Mouse (Mus musculus): ENCODE results near the gene Traf3ip3. TPM values are rescaled to one million over a fixed set of nuclear protein-coding genes. Genes with fewer than 3 reads are reported as not detected.

Gene Traf3ip3
- polyA plus RNA-seq (2012; rRNA removed): 128 and 142 TPM in 2 replicates

DNA sequence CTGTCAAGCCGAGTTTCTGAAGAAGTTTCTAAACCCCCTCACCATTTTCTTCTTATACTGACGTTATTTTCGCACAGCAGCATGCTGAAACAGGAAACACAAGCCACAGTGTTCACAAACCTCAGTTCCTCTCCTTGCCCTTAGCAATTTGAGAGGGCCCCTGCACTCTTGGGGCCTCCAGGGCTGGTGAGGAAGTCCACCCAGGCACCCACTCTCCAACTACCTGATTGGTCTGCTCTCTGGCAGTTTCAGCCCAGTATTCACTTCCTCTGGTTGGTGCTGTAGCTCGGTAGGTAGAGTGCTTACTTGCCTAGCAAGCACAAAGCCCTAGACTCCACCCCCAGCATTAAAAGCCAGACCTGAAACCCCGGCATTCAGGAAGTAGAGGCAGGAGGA is at the start of gene Traf3ip3:
Traf3ip3 (minus strand) TSS at position 321 of the 396 bp plus-strand sequence.
- Histone ChIP-seq H3K27ac (ENCODE audit: control insufficient read depth, insufficient read depth, low read length) (peak within 1 kb of the TSS; percentile 99), H3K36me3 (ENCODE audit: control insufficient read depth, insufficient read depth, low read length) (peaks cover 27% of the 10 kb centered on the region), H3K4me3 (ENCODE audit: control insufficient read depth, insufficient read depth, low read length) (peak within 1 kb of the TSS; percentile 62), H3K27me3 (ENCODE audit: control insufficient read depth, insufficient read depth, low read length) (no peaks in the 10 kb centered on the region), H3K4me1 (replicated peaks; ENCODE audit: control insufficient read depth, insufficient read depth, low read length) (peaks cover 25% of the 10 kb centered on the region)
- 8% methylated on average over 5 of the region's 5 CpGs for WGBS
- TF ChIP-seq POLR2A (IDR thresholded peaks at IDR 0.05; ENCODE audit: control insufficient read depth, extremely low read depth, insufficient read depth, low read length, poor library complexity) (peak; percentile 75; the same call in 1 of the 2 replicates), CTCF (IDR thresholded peaks at IDR 0.05; ENCODE audit: borderline replicate concordance, control insufficient read depth, extremely low read depth, insufficient read depth, low read length, poor library complexity) (no peak)
- DNase-seq: peak; percentile 84

DNA sequence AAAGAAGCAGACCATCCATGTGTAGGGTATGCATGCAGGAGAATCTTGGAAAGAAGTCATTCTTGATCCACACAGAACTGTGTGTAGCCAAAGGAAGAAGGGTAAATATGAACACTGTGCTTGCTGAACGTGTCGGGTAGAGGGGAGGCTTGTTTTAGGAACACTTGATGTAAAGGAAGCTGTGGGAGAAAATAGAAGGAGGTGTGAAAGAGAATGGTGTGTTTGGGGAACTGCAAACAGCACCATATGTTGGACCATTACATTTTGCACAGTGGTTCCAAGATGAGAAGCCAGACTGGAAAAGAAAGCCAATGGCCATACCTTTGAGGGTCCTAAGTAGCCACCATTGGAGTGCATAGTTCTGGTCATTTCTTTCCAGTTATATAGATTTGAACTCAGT is 48.5 kb upstream of the Traf3ip3 start:
- no peak overlapping the region for H3K27ac ChIP-seq (ENCODE audit: control insufficient read depth, insufficient read depth, low read length)
- no peaks in the 10 kb centered on the region for H3K36me3 ChIP-seq (ENCODE audit: control insufficient read depth, insufficient read depth, low read length)
- no peak for DNase-seq
- no peaks in the 10 kb centered on the region for H3K27me3 ChIP-seq (ENCODE audit: control insufficient read depth, insufficient read depth, low read length)
- 83% methylated on average over 2 of the region's 2 CpGs for WGBS
- H3K4me3 ChIP-seq (ENCODE audit: control insufficient read depth, insufficient read depth, low read length): no peak overlapping the region
- 0 out of 2 replicates have a peak, but pooled peaks cover 2% of the 10 kb centered on the region for H3K4me1 ChIP-seq (replicated peaks; ENCODE audit: control insufficient read depth, insufficient read depth, low read length)
- TF ChIP-seq POLR2A (IDR thresholded peaks at IDR 0.05; ENCODE audit: control insufficient read depth, extremely low read depth, insufficient read depth, low read length, poor library complexity) (no peak), CTCF (IDR thresholded peaks at IDR 0.05; ENCODE audit: borderline replicate concordance, control insufficient read depth, extremely low read depth, insufficient read depth, low read length, poor library complexity) (no peak)

DNA sequence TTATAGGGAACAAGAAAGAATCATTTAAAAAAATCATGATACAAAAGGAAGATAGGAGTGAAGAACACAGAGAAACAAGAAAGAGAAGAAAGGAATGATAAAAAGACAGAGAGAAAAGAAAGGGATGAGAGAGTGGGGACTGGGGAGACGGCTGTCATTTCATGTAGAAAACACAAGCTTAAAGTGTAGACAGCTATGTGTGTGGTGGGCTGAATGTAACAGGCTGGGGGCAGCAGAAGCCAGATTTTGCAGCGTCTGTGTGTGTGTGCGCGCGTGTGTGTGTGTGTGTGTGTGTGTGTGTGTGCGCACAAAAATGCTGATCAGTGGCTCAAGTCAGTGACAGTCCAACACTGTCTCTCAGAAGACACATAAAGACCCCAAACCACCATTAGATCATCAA is 42.7 kb upstream of the Traf3ip3 start:
- TF ChIP-seq CTCF (IDR thresholded peaks at IDR 0.05; ENCODE audit: borderline replicate concordance, control insufficient read depth, extremely low read depth, insufficient read depth, low read length, poor library complexity) (no peak), POLR2A (IDR thresholded peaks at IDR 0.05; ENCODE audit: control insufficient read depth, extremely low read depth, insufficient read depth, low read length, poor library complexity) (no peak)
- peaks cover 11% of the 10 kb centered on the region for H3K4me1 ChIP-seq (replicated peaks; ENCODE audit: control insufficient read depth, insufficient read depth, low read length)
- WGBS: 93% methylated on average over 6 of the region's 6 CpGs
- H3K27me3 ChIP-seq (ENCODE audit: control insufficient read depth, insufficient read depth, low read length): no peaks in the 10 kb centered on the region
- H3K27ac ChIP-seq (ENCODE audit: control insufficient read depth, insufficient read depth, low read length): no peak overlapping the region
- DNase-seq: no peak
- no peak overlapping the region for H3K4me3 ChIP-seq (ENCODE audit: control insufficient read depth, insufficient read depth, low read length)
- peaks cover 13% of the 10 kb centered on the region for H3K36me3 ChIP-seq (ENCODE audit: control insufficient read depth, insufficient read depth, low read length)

DNA sequence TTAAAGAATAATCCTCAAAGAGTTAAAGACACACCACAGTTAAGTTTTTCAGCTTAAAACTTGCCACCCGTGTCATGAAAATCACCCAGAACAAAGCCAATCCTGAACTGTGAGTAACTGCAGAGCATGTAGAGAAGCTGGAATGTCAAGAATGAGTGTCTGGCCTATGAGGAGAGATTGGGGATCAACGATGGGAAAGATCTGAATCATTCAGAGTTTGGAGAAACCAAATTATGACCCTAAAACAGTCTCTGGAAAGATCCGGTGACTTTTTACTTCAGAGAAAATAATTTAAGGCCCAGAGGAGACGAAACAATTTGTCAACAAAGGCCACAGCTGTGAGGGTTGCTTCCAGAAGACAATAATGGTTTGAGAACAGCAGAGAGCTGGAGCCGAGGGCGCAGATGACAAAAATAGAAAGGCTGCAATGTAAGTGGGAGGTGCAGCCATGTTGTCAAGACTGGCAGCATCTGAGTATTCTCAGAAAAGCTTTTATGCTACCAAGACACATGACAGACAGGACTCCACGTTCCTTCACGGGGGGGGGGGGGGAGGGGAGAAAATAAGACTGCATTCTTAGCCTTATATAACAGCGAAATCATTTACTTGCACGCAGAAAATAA is 42.2 kb upstream of the Traf3ip3 start:
- H3K27ac ChIP-seq (ENCODE audit: control insufficient read depth, insufficient read depth, low read length): no peak overlapping the region
- no peak for DNase-seq

DNA sequence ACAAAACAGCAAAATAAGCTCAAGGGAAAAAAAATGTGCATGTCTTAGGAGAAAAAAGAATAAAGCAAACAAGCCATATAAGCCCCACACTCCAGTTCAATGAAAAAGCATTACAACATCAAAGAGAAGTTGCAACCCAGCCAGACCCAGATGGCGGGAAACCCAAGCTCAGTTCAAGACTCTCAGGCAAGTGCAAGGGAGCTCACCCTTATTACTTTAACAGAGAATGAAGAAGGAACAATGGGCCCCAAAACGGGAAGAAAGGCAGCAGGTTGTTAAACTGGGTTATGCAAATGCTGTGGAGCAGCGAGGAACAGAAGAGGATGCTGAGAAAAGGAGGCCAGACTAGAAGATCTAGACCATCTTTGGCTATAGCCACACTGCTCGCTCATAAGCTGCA is 41.4 kb upstream of the Traf3ip3 start:
- 35% methylated on average over 4 of the region's 4 CpGs for WGBS
- TF ChIP-seq POLR2A (IDR thresholded peaks at IDR 0.05; ENCODE audit: control insufficient read depth, extremely low read depth, insufficient read depth, low read length, poor library complexity): no peak
- no peak for TF ChIP-seq CTCF (IDR thresholded peaks at IDR 0.05; ENCODE audit: borderline replicate concordance, control insufficient read depth, extremely low read depth, insufficient read depth, low read length, poor library complexity)
- DNase-seq: no peak

More for the DNA sequence above, 42.2 kb upstream of the Traf3ip3 start:
- H3K36me3 ChIP-seq (ENCODE audit: control insufficient read depth, insufficient read depth, low read length): peaks cover 13% of the 10 kb centered on the region
- peaks cover 11% of the 10 kb centered on the region for H3K4me1 ChIP-seq (replicated peaks; ENCODE audit: control insufficient read depth, insufficient read depth, low read length)
- no peaks in the 10 kb centered on the region for H3K27me3 ChIP-seq (ENCODE audit: control insufficient read depth, insufficient read depth, low read length)
- H3K4me3 ChIP-seq (ENCODE audit: control insufficient read depth, insufficient read depth, low read length): no peak overlapping the region
- TF ChIP-seq CTCF (IDR thresholded peaks at IDR 0.05; ENCODE audit: borderline replicate concordance, control insufficient read depth, extremely low read depth, insufficient read depth, low read length, poor library complexity) (no peak), POLR2A (IDR thresholded peaks at IDR 0.05; ENCODE audit: control insufficient read depth, extremely low read depth, insufficient read depth, low read length, poor library complexity) (no peak)
- WGBS: 79% methylated on average over 10 of the region's 10 CpGs

DNA sequence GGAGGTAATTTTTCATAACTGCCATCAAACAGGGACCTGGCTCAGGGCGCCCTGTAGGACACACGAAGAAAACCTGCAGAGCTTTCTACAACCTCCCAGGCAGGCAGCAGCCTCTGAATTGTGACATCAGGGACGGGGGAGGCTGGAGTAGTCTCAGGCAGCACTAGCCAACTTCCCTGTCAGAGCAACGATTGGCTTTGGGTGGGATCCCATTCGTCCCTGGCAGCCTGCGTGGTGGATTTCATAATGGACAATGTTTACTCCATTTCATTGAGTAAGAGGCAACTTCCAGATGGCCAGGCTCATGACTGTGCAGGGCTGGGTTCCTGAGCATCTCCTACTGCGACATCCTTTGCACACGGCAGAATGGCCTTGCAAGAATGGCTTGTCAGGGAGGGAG is 40.7 kb upstream of the Traf3ip3 start:
- WGBS: 82% methylated on average over 8 of the region's 8 CpGs
- Histone ChIP-seq H3K4me3 (ENCODE audit: control insufficient read depth, insufficient read depth, low read length) (no peak overlapping the region), H3K4me1 (replicated peaks; ENCODE audit: control insufficient read depth, insufficient read depth, low read length) (peaks cover 11% of the 10 kb centered on the region), H3K27me3 (ENCODE audit: control insufficient read depth, insufficient read depth, low read length) (no peaks in the 10 kb centered on the region), H3K27ac (ENCODE audit: control insufficient read depth, insufficient read depth, low read length) (no peak overlapping the region), H3K36me3 (ENCODE audit: control insufficient read depth, insufficient read depth, low read length) (peaks cover 17% of the 10 kb centered on the region)
- no peak for DNase-seq
- TF ChIP-seq POLR2A (IDR thresholded peaks at IDR 0.05; ENCODE audit: control insufficient read depth, extremely low read depth, insufficient read depth, low read length, poor library complexity): no peak
- no peak for TF ChIP-seq CTCF (IDR thresholded peaks at IDR 0.05; ENCODE audit: borderline replicate concordance, control insufficient read depth, extremely low read depth, insufficient read depth, low read length, poor library complexity)

More for the DNA sequence above, 41.4 kb upstream of the Traf3ip3 start:
- Histone ChIP-seq H3K36me3 (ENCODE audit: control insufficient read depth, insufficient read depth, low read length) (peaks cover 17% of the 10 kb centered on the region), H3K4me1 (replicated peaks; ENCODE audit: control insufficient read depth, insufficient read depth, low read length) (peaks cover 11% of the 10 kb centered on the region), H3K27ac (ENCODE audit: control insufficient read depth, insufficient read depth, low read length) (no peak overlapping the region), H3K27me3 (ENCODE audit: control insufficient read depth, insufficient read depth, low read length) (no peaks in the 10 kb centered on the region), H3K4me3 (ENCODE audit: control insufficient read depth, insufficient read depth, low read length) (no peak overlapping the region)
